Mouse (Mus musculus) midbrain, embryonic 10.5 days (tissue): ENCODE results near the gene Dnajb6. TPM values are rescaled to one million over a fixed set of nuclear protein-coding genes. Genes with fewer than 3 reads are reported as not detected.
"Not testable (repeated sequence)": the region's sequence is repeated elsewhere in the genome, so short reads cannot be mapped to it uniquely, and the experiment has no call there.

Experiments
- DNase-seq: peaks from one replicate; pipeline ENCODE4 v3.0.0-alpha.2; 2017; ENCODE audit warnings: low spot score
- H3K27ac ChIP-seq: fragments of 300-500 bp; sonication (generic); replicated peaks from 2 replicates; pipeline ENCODE4 v1.5.1; 2016; ENCODE audit warnings: mild to moderate bottlenecking
- H3K27me3 ChIP-seq: fragments of 300-500 bp; sonication (generic); 2 replicates; pipeline ENCODE4 v1.6.1; 2016; ENCODE audit warnings: low read depth, mild to moderate bottlenecking; ENCODE audit not compliant: poor library complexity, severe bottlenecking
- H3K36me3 ChIP-seq: fragments of 300-500 bp; sonication (generic); 2 replicates; pipeline ENCODE4 v1.6.1; 2016; ENCODE audit warnings: mild to moderate bottlenecking, moderate library complexity
- H3K4me1 ChIP-seq: fragments of 300-500 bp; sonication (generic); 2 replicates; pipeline ENCODE4 v1.6.1; 2016
- H3K4me3 ChIP-seq: fragments of 300-500 bp; sonication (generic); 2 replicates; pipeline ENCODE4 v1.5.1; 2016; ENCODE audit warnings: mild to moderate bottlenecking, moderate library complexity
- H3K9me3 ChIP-seq: fragments of 300-500 bp; sonication (generic); replicated peaks from 2 replicates; pipeline ENCODE4 v1.6.1; 2016; ENCODE audit warnings: mild to moderate bottlenecking
- WGBS: fragments of 180-500 bp; shearing (Covaris S2); methylation state at CpG from one replicate; pipeline ENCODE4 v1.1.7; 2016; 5-methylcytosine and 5-hydroxymethylcytosine counted together
- polyA plus RNA-seq: library from polyadenylated mRNA; unstranded; fragments of >200 nt; fragmentation: Nextera tagmentation; extraction: Ambion mirVana; gene quantifications from 2 replicates; pipeline ENCODE4 v1.2.1, GENCODE M21; 2016

Gene Dnajb6
- polyA plus RNA-seq, 1 experiment from 2014 or later: 173 TPM

DNA sequence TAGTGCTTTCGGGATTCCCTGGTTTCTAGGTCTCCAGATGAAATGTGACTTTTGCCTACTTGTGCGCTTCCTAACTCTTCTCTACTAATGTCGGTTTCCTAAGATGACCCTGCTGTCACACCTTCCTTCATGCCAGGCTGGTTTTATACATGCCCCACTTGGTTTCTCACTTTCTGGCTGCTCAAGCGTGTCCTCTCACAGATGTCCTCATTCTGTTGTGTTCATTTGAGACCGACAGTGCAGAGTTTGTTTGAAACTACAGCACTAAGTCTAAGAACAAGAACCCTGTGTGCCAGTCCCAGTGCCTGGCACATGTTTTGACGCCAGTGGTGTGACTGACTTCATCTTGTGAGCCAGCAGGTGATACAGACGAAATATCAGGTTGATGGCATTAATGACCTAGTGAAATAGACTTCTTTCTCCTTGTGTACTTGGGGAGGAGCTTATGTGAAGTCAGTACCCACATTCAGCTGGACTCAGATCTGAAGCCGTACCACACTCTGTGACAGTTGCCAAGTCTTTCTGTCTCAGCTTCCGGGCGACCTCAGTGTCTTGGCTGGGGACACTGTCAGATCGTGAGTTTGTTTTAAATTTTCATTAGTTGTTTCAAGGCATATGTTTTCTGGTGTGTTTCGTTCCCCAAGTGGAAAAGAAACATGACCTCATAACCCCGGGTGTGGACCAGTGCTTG is 38.1 kb downstream of the Dnajb6 start:
- no peak overlapping the region for H3K4me3 ChIP-seq
- WGBS: 88% methylated on average over 13 of the region's 13 CpGs
- H3K4me1 ChIP-seq: no peaks in the 10 kb centered on the region
- H3K27me3 ChIP-seq: no peaks in the 10 kb centered on the region
- H3K27ac ChIP-seq: no peak overlapping the region
- no peaks in the 10 kb centered on the region for H3K9me3 ChIP-seq
- DNase-seq: no peak
- peaks cover 84% of the 10 kb centered on the region for H3K36me3 ChIP-seq

DNA sequence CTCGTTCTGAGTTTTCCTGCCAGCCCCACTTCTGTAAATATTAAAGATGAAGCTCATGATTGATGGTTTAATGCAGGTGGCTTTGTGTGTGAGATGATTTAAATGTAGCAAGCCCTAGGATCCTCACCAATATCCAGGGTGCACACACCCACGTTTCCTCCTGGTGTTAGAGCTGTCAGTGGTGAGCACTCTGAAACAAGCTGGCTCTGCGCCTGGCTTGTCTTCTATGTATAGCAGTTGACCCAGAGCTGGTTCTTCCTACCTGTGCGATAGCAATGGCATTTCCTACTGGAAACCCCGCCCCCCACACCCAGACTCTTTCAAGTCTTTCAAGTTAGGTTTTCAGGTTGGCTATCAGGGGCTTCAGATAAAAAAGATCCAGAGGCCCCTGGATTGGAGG is 39.9 kb downstream of the Dnajb6 start:
- DNase-seq: no peak
- Histone ChIP-seq H3K4me1 (no peaks in the 10 kb centered on the region), H3K36me3 (peaks cover 84% of the 10 kb centered on the region), H3K27me3 (no peaks in the 10 kb centered on the region), H3K4me3 (no peak overlapping the region), H3K9me3 (no peaks in the 10 kb centered on the region), H3K27ac (no peak overlapping the region)
- 90% methylated on average over 5 of the region's 5 CpGs for WGBS

DNA sequence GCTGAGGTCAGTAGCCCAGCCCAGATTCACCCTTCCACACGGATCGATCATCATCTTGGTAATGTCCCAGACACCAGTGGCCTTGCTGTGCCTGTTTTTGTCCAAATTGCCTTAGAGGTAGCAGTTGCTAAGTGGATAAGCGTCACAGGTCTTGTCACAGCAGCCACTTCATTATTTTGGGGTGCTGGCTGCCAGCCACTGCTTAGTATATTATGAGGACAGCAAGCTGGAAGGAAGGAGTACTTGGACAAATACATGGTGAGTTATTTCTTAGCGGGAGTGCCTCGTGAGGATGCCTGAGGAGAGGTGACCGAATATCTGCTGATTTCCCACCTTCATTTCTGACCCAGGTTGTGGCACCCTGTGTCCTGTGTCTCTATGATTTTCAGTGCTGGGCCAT is 42.5 kb downstream of the Dnajb6 start:
- H3K4me3 ChIP-seq: no peak overlapping the region
- H3K27ac ChIP-seq: no peak overlapping the region
- WGBS: 94% methylated on average over 6 of the region's 6 CpGs
- peaks cover 79% of the 10 kb centered on the region for H3K36me3 ChIP-seq
- no peaks in the 10 kb centered on the region for H3K4me1 ChIP-seq
- H3K27me3 ChIP-seq: no peaks in the 10 kb centered on the region
- H3K9me3 ChIP-seq: no peaks in the 10 kb centered on the region
- DNase-seq: no peak

DNA sequence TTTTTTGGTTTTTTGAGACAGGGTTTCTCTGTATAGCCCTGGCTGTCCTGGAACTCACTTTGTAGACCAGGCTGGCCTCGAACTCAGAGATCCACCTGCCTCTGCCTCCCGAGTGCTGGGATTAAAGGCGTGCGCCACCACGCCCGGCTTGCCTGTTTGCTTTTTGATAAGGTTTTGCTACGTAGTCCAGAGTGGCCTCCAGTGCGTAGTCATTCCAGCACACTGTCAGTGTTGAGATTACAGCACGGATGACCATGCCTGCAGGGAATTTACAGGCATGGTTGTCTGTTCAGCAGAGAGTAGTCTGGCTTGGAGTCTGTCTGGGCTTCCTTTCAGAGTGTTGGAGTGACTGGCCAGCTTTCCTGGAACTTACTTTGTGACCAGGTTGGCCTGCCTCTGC is 44.2 kb downstream of the Dnajb6 start:
- H3K36me3 ChIP-seq: peaks cover 70% of the 10 kb centered on the region
- WGBS: 95% methylated on average over 9 of the region's 9 CpGs
- H3K27me3 ChIP-seq, DNase-seq, H3K4me1 ChIP-seq, H3K9me3 ChIP-seq, H3K4me3 ChIP-seq, H3K27ac ChIP-seq: not testable (repeated sequence)

DNA sequence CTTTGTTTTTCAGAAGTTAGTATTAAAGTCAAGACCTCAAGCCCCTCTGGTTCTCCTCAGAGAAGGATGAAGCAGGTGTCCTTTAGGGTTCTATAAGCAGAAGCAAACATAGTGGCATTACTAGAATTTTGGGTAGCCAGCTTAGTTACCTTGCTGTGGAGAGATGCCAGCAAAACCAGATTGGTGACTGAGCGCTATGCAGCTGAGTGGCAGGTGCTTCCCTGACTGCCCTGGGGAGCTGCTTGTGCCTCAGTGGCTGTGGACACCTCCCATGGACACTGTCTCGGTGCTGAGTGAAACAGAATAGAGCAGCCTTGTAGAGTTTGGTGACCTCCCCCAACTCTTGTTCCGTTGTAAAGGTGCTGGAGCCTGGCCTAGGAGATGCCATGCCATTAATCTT is 46.8 kb downstream of the Dnajb6 start:
- Histone ChIP-seq H3K27ac (no peak overlapping the region), H3K36me3 (peaks cover 63% of the 10 kb centered on the region)
- 95% methylated on average over 3 of the region's 3 CpGs for WGBS

DNA sequence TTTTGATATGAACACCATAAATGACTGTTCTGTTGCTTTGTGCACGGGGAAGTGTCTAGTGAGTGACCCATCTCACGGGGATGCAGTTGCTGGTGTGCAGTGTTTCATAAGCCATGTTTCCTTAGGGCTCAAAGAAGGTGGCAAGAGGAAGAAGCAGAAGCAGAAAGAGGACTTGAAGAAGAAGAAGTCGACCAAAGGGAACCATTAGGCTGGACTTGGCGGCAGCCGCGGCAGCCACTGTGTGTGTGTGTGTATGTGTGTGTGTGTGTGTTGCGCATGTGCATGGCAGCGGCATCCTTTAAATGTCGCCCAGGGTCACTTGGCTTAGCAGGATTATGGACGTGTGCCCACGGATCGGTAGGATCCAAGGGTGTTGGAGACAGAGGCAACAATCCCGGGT is 49.4 kb downstream of the Dnajb6 start:
- DNase-seq, H3K27ac ChIP-seq, H3K4me1 ChIP-seq, H3K4me3 ChIP-seq, H3K27me3 ChIP-seq, H3K9me3 ChIP-seq: not testable (repeated sequence)
- H3K36me3 ChIP-seq: peaks cover 39% of the 10 kb centered on the region
- 96% methylated on average over 11 of the region's 13 CpGs for WGBS

More for the DNA sequence above, 46.8 kb downstream of the Dnajb6 start:
- no peaks in the 10 kb centered on the region for H3K27me3 ChIP-seq
- DNase-seq: no peak
- peaks cover 3% of the 10 kb centered on the region; the same call in 1 of the 2 replicates for H3K4me1 ChIP-seq
- no peaks in the 10 kb centered on the region for H3K9me3 ChIP-seq
- H3K4me3 ChIP-seq: no peak overlapping the region

DNA sequence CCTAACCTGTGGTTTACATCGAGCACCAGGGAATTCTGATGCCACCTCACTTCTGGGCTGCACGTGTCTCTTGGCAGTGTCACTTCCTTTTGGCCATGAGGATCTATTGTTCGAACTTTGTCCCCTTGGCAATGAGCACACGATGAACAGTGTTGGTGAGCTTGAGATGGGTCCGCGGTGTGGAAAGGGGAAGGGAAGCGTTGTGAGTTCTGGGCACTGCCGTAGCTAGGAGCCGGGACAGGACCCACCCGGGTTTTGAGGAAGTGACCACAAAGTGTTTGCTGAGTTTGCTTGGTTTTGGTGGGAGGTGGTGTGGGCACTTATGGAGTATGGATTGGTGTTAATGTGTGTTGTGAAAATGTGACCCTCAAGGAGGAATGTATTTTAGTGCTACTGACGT is 50.5 kb downstream of the Dnajb6 start:
- H3K27me3 ChIP-seq, DNase-seq, H3K4me1 ChIP-seq, H3K27ac ChIP-seq, H3K9me3 ChIP-seq, H3K4me3 ChIP-seq: not testable (repeated sequence)
- peaks cover 29% of the 10 kb centered on the region for H3K36me3 ChIP-seq
- WGBS: 93% methylated on average over 1 of the region's 11 CpGs

DNA sequence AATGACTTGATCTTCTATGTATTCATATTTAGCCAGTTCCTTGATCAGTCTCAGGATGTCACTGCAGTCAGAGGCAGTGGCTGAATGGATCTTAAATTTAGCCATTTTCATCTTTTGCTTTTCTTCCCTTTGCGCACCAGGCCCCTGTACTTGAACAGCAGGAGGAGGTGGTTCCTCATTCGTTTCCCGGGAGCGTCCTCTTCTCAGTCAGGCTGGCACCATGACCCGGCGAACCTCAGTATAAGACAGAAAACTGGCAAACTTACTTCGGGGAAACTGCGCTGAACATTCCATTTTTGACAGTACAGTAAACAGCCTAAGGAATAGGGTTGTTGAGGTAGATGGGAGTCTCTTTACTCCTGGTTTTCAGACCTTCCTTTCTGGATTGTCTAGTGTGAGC is 59.4 kb downstream of the Dnajb6 start:
- 98% methylated on average over 8 of the region's 8 CpGs for WGBS
- H3K9me3 ChIP-seq: not testable (repeated sequence)

DNA sequence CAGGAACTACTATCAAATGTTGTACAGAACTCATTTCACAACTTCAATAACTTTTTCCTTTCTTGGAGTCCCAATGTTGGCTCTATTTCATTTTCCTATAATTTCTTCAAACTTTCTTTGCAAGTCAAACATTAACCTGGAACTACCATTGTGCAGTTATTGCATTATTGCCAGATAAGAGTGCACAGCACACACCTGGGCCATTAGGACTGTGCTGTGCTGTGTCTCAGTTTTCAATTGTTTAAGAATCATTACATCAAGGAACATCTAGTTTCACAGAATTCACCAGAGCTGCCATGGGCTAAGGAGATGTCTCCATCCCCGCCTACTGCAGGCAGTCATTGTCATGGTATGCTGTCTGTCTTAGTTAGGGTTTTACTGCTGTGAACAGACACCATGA is 73.5 kb downstream of the Dnajb6 start:
- 83% methylated on average over 1 of the region's 1 CpGs for WGBS

More for the DNA sequence above, 59.4 kb downstream of the Dnajb6 start:
- peaks cover 25% of the 10 kb centered on the region for H3K36me3 ChIP-seq
- not testable (repeated sequence) for H3K4me3 ChIP-seq, DNase-seq, H3K27ac ChIP-seq, H3K27me3 ChIP-seq, H3K4me1 ChIP-seq

DNA sequence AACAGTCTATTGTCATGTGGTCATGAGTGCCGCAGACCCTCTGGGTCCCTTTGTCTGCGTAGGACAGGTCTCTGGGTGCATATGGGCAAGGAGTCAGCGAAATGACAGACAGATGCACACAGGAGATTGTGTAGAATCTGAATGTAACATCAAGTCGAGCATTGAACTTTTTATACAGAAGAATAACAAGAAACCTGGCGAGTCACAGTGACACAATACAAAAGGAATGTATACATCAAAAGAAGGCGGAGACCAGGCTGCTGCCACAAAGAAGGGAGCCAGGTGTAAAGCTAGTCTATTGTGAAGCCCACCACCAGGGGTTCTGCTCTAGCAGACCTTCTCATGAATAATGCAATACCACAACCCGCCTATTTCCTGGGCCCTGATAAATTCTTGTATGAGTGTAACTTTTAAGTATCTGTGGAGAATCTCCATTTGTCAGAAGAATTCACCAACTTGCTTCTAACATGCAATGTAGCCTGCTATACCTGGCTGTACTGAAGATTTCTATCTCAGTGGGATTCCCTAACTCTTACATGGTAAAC is 76.0 kb downstream of the Dnajb6 start:
- WGBS: 79% methylated on average over 7 of the region's 7 CpGs
- H3K4me3 ChIP-seq: not testable (repeated sequence)

More for the DNA sequence above, 73.5 kb downstream of the Dnajb6 start:
- H3K36me3 ChIP-seq: no peaks in the 10 kb centered on the region
- no peak for DNase-seq
- H3K4me1 ChIP-seq: no peaks in the 10 kb centered on the region
- H3K9me3 ChIP-seq: 0 out of 2 replicates have a peak, but pooled peaks cover 5% of the 10 kb centered on the region
- no peak overlapping the region for H3K4me3 ChIP-seq
- H3K27ac ChIP-seq: no peak overlapping the region
- H3K27me3 ChIP-seq: no peaks in the 10 kb centered on the region

DNA sequence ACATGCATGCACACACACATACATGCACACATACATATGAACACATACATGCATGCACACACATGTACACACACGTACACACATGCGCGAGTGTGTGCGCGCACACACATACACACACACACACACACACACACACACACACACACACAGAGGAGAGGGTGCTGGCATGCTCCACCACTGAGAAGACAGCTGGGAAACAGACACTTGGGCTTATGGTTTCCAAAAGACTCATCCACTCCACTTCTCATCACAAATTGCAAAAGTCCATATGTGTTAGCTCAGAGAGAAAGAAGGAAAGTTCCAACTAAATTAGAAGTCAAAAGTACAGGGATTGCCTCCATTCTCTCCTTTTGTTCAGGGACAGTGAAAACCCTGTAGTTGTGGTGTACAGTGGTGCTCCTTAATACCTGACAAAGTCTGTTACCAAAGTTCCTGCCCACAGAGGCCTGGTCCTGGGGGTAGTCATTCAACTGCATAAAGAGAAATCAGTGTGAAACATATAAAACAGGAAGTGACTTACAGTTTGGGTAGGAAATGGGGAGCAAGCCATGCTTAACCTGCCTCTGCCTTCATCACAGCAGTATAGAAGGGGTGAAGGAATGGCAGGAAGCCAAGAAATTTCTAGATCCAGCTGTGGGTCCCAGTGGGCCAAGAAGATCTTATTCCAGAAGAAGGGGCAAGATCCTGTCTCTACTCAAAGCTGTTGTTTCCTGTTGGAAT is 81.2 kb downstream of the Dnajb6 start:
- WGBS: 96% methylated on average over 5 of the region's 5 CpGs
- Histone ChIP-seq H3K9me3 (0 out of 2 replicates have a peak, but pooled peaks cover 5% of the 10 kb centered on the region), H3K27ac (no peak overlapping the region), H3K27me3 (no peaks in the 10 kb centered on the region), H3K36me3 (no peaks in the 10 kb centered on the region), H3K4me1 (no peaks in the 10 kb centered on the region), H3K4me3 (no peak overlapping the region)
- no peak for DNase-seq

More for the DNA sequence above, 76.0 kb downstream of the Dnajb6 start:
- H3K9me3 ChIP-seq, H3K27me3 ChIP-seq, H3K36me3 ChIP-seq, DNase-seq, H3K4me1 ChIP-seq, H3K27ac ChIP-seq: not testable (repeated sequence)

DNA sequence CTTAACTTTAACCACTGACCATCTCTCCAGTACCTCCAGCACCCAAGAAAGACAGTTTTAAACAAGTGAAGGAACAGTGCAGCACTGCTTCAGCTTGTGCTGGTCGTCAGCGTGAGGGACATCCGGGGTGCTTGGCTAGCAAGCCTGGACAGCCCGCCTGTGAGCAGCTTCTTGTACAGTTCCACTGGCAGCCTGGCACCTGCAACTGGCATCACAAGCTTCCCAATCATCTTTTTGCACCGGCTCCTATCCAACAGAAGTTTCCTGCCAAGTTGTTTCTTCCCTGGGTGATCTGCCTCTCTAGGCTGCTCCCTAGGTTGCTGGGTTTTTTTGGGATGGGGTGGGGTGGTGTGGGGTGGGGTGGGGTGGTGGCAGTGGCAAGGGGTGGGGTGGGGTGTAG is 81.9 kb downstream of the Dnajb6 start:
- DNase-seq: no peak
- Histone ChIP-seq H3K4me1 (no peaks in the 10 kb centered on the region), H3K27ac (no peak overlapping the region), H3K36me3 (no peaks in the 10 kb centered on the region), H3K4me3 (no peak overlapping the region), H3K27me3 (no peaks in the 10 kb centered on the region), H3K9me3 (0 out of 2 replicates have a peak, but pooled peaks cover under 1% of the 10 kb centered on the region)
- 82% methylated on average over 5 of the region's 5 CpGs for WGBS

DNA sequence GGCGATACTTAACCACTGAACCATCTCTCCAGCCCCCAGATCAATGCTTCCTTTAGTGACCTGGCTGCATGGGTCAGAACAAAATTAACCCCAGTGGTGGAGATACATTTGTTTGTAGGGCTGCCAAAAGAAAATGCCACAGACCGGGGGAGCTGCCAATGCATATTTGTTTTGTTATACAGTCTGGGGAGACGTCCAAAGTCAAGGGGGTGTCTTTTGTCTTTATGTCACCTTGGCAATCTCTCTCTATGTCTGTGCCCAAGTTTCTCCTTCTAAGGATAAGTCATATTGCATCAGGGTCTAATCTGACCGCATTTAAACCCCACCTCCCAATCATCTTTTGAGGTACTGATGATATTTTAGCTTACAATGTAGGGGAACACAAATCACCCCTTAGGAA is 82.8 kb downstream of the Dnajb6 start:
- Histone ChIP-seq H3K9me3 (no peaks in the 10 kb centered on the region), H3K4me3 (no peak overlapping the region), H3K36me3 (no peaks in the 10 kb centered on the region), H3K4me1 (no peaks in the 10 kb centered on the region), H3K27ac (no peak overlapping the region), H3K27me3 (no peaks in the 10 kb centered on the region)
- WGBS: 88% methylated on average over 4 of the region's 4 CpGs
- DNase-seq: no peak
